Mouse (Mus musculus) brain, embryonic 14.5 days (tissue): ENCODE data around the gene Ttf1.

Experiments used
- CTCF ChIP-seq: fragments of 200-500 bp; IDR thresholded peaks from 2 replicates; pipeline ENCODE4 v1.5.1; 2012; ENCODE audit warnings: inconsistent platforms, mild to moderate bottlenecking, moderate library complexity, borderline replicate concordance; ENCODE audit not compliant: insufficient read depth, insufficient read length; ENCODE audit errors: extremely low read depth
- POLR2A ChIP-seq: fragments of 200-500 bp; IDR thresholded peaks from 2 replicates; pipeline ENCODE4 v1.6.1; 2012; ENCODE audit warnings: mild to moderate bottlenecking, inconsistent platforms, borderline replicate concordance; ENCODE audit not compliant: poor library complexity, insufficient read depth, insufficient read length, severe bottlenecking; ENCODE audit errors: extremely low read depth

GRCm38 (mm10) chr2:29025284-29025683 lies 34.8 kb upstream of the Ttf1 start:
- TF ChIP-seq CTCF (no peak), POLR2A (no peak)
